Mouse (Mus musculus) spleen, adult 2 months (tissue): ENCODE measurements around the gene Zfp37. TPM values are rescaled to one million over a fixed set of nuclear protein-coding genes. Genes with fewer than 3 reads are reported as not detected.
"Not testable (repeated sequence)": the region's sequence is repeated elsewhere in the genome, so short reads cannot be mapped to it uniquely, and the experiment has no call there.

Experiments used
- DNase-seq, 2 experiments: peaks; one replicate each; pipeline versions ENCODE4 v3.0.0 to v3.0.0-alpha.2; 2012 to 2021; ENCODE audit warnings: low spot score in 2 of 2, low read depth in 1 of 2
- H3K27ac ChIP-seq: fragments of 200-500 bp; 2 replicates; pipeline ENCODE4 v1.5.1; 2012; ENCODE audit warnings: low read length, inconsistent platforms; ENCODE audit not compliant: insufficient read depth
- H3K27me3 ChIP-seq: fragments of 200-500 bp; 2 replicates; pipeline ENCODE4 v1.6.1; 2012; ENCODE audit warnings: mild to moderate bottlenecking, moderate library complexity, low read length, inconsistent platforms; ENCODE audit not compliant: control insufficient read depth, insufficient read depth
- H3K36me3 ChIP-seq: fragments of 200-500 bp; 2 replicates; pipeline ENCODE4 v1.6.1; 2012; ENCODE audit warnings: mild to moderate bottlenecking, low read length, inconsistent platforms; ENCODE audit not compliant: control insufficient read depth, insufficient read depth
- H3K4me1 ChIP-seq: fragments of 200-500 bp; 2 replicates; pipeline ENCODE4 v1.6.1; 2011; ENCODE audit warnings: inconsistent platforms; ENCODE audit not compliant: control insufficient read depth, insufficient read depth, insufficient read length
- H3K4me3 ChIP-seq: fragments of 200-500 bp; 2 replicates; pipeline ENCODE4 v1.5.1; 2011; ENCODE audit warnings: mild to moderate bottlenecking, inconsistent platforms; ENCODE audit not compliant: insufficient read depth, insufficient read length; ENCODE audit errors: extremely low read depth
- CTCF ChIP-seq: fragments of 200-500 bp; IDR thresholded peaks from 2 replicates; pipeline ENCODE4 v1.5.1; 2011; ENCODE audit warnings: mild to moderate bottlenecking, inconsistent platforms; ENCODE audit not compliant: insufficient read depth, insufficient read length, insufficient replicate concordance; ENCODE audit errors: extremely low read depth
- POLR2A ChIP-seq: fragments of 200-500 bp; IDR thresholded peaks from 2 replicates; pipeline ENCODE4 v1.6.1; 2011; ENCODE audit warnings: low read depth, low read length, inconsistent platforms
- WGBS: fragments of 180-500 bp; shearing (Covaris S2); methylation state at CpG from one replicate; pipeline ENCODE4 v1.1.7; 2018; 5-methylcytosine and 5-hydroxymethylcytosine counted together
- polyA plus RNA-seq: library from polyadenylated mRNA; depleted of rRNA; stranded (reverse); fragments of >200 nt; gene quantifications from 2 replicates; pipeline ENCODE4 v1.2.3, GENCODE M21; 2012; rRNA removed

The Zfp37 gene
- polyA plus RNA-seq, 1 experiment, result 0.11 TPM

GRCm38 (mm10) chr4:62174471-62174870 is 56.4 kb downstream of the Zfp37 start:
- H3K27me3 ChIP-seq, result no peaks in the 10 kb centered on the region
- no peak overlapping the region for H3K27ac ChIP-seq
- H3K36me3 ChIP-seq, result no peaks in the 10 kb centered on the region
- WGBS, result 79% methylated on average over 4 of the region's 4 CpGs
- no peak overlapping the region for H3K4me3 ChIP-seq
- TF ChIP-seq POLR2A (no peak), CTCF (no peak)
- no peak for DNase-seq
- H3K4me1 ChIP-seq, result no peaks in the 10 kb centered on the region

GRCm38 (mm10) chr4:62167636-62168035 is 63.2 kb downstream of the Zfp37 start:
- WGBS, result 89% methylated on average over 13 of the region's 13 CpGs
- not testable (repeated sequence) for H3K36me3 ChIP-seq, H3K4me3 ChIP-seq, H3K27ac ChIP-seq, DNase-seq, H3K4me1 ChIP-seq, H3K27me3 ChIP-seq

- 68% methylated on average over 1 of the region's 1 CpGs for WGBS
- H3K27ac ChIP-seq, result no peak overlapping the region
- no peak for TF ChIP-seq CTCF
- TF ChIP-seq POLR2A, result no peak
- H3K36me3 ChIP-seq, result no peaks in the 10 kb centered on the region
- no peak overlapping the region for H3K4me3 ChIP-seq
- no peaks in the 10 kb centered on the region for H3K4me1 ChIP-seq
- H3K27me3 ChIP-seq, result no peaks in the 10 kb centered on the region
- DNase-seq, result no peak
Measured at GRCm38 (mm10) chr4:62158401-62158800, 72.4 kb downstream of the Zfp37 start.

- no peaks in the 10 kb centered on the region for H3K36me3 ChIP-seq
- H3K27ac ChIP-seq, result no peak within 1 kb of the TSS
- H3K27me3 ChIP-seq, result no peaks in the 10 kb centered on the region
- no peaks in the 10 kb centered on the region for H3K4me1 ChIP-seq
- WGBS, result 74% methylated on average over 2 of the region's 2 CpGs
- no peak for DNase-seq
- H3K4me3 ChIP-seq, result no peak within 1 kb of the TSS
- TF ChIP-seq POLR2A (no peak), CTCF (no peak)
Measured at GRCm38 (mm10) chr4:62150811-62151210, 80.0 kb downstream of the Zfp37 start, which contains the start of gene Mup21. TSS of gene Mup21 (minus strand) at chr4:62150863.

Other genes starting within 250 kb of the Zfp37 start
- not detected in 2 replicates for gene Mup20, start 176.9 kb downstream of the Zfp37 start, polyA plus RNA-seq
- not detected in 2 replicates for gene Mup3, start 143.7 kb downstream of the Zfp37 start, polyA plus RNA-seq
- not detected in 2 replicates for gene Mup21, start 80.2 kb downstream of the Zfp37 start, polyA plus RNA-seq
- 12.4 and 14.0 TPM in 2 replicates for gene Slc31a2, start 31.5 kb upstream of the Zfp37 start, polyA plus RNA-seq
- gene Fkbp15, start 129.5 kb upstream of the Zfp37 start, polyA plus RNA-seq, result 32.2 TPM in 2 replicates
- gene Slc31a1, start 129.7 kb upstream of the Zfp37 start, polyA plus RNA-seq, result 5.0 and 5.4 TPM in 2 replicates
- gene Cdc26, start 177.6 kb upstream of the Zfp37 start, polyA plus RNA-seq, result 14.1 and 14.7 TPM in 2 replicates
- 9.4 and 9.6 TPM in 2 replicates for gene Prpf4, start 177.8 kb upstream of the Zfp37 start, polyA plus RNA-seq
- not detected in 2 replicates for gene Rnf183, start 204.2 kb upstream of the Zfp37 start, polyA plus RNA-seq
- gene Wdr31, start 239.8 kb upstream of the Zfp37 start, polyA plus RNA-seq, result 0.26 and 0.51 TPM in 2 replicates
- gene Bspry, start 249.0 kb upstream of the Zfp37 start, polyA plus RNA-seq, result 2.1 and 3.2 TPM in 2 replicates